Mouse (Mus musculus) embryonic facial prominence, embryonic 12.5 days (tissue): ENCODE results near the gene Fau. TPM values are rescaled to one million over a fixed set of nuclear protein-coding genes. Genes with fewer than 3 reads are reported as not detected.
A peak's percentile ranks its signal among the peaks of the same experiment; 100 is the strongest.

Experiments used
- microRNA-seq: library from miRNA; unstranded; fragments of <30 nt; microRNA quantifications from one replicate; pipeline ENCODE4, GENCODE M21; 2017
- polyA plus RNA-seq: library from polyadenylated mRNA; unstranded; fragments of >200 nt; fragmentation: Nextera tagmentation; extraction: Ambion mirVana; gene quantifications from 2 replicates; pipeline ENCODE4 v1.2.1, GENCODE M21; 2016

The Fau gene
- polyA plus RNA-seq, 1 experiment from 2014 or later = 703 TPM

Small RNAs within 50 kb of the gene (microRNA-seq; reads per million reads assigned to microRNA genes)
- gene Mir6988 = 1.8 reads per million, percentile 3 among the genes with 10 or more reads in this experiment

Other genes with a start within 250 kb of the Fau start
- gene Frmd8, start 182.6 kb upstream of the Fau start, polyA plus RNA-seq = 35.3 and 41.4 TPM in 2 replicates
- 2.0 and 3.1 TPM in 2 replicates for gene Slc25a45, start 180.0 kb upstream of the Fau start, polyA plus RNA-seq
- gene Tigd3, start 163.7 kb upstream of the Fau start, polyA plus RNA-seq = 5.3 and 6.3 TPM in 2 replicates
- 192 and 207 TPM in 2 replicates for gene Dpf2, start 144.8 kb upstream of the Fau start, polyA plus RNA-seq
- 3.6 and 4.2 TPM in 2 replicates for gene Cdc42ep2, start 133.0 kb upstream of the Fau start, polyA plus RNA-seq
- gene Pola2, start 93.6 kb upstream of the Fau start, polyA plus RNA-seq = 80.5 and 82.9 TPM in 2 replicates
- not detected in 2 replicates for gene Slc22a20, start 71.7 kb upstream of the Fau start, polyA plus RNA-seq
- 7.0 and 7.7 TPM in 2 replicates for gene Capn1, start 41.9 kb upstream of the Fau start, polyA plus RNA-seq
- gene Syvn1, start 11.3 kb upstream of the Fau start, polyA plus RNA-seq = 26.4 and 29.8 TPM in 2 replicates
- 79.3 and 79.4 TPM in 2 replicates for gene Mrpl49, start 59 bp upstream of the Fau start, polyA plus RNA-seq
- 38.1 and 39.3 TPM in 2 replicates for gene Znhit2, start 3.3 kb downstream of the Fau start, polyA plus RNA-seq
- 31.9 and 33.2 TPM in 2 replicates for gene Tm7sf2, start 10.5 kb downstream of the Fau start, polyA plus RNA-seq
- 76.0 and 78.4 TPM in 2 replicates for gene Vps51, start 19.4 kb downstream of the Fau start, polyA plus RNA-seq
- not detected in 2 replicates for gene Tmem262, start 22.2 kb downstream of the Fau start, polyA plus RNA-seq
- 1.2 and 2.0 TPM in 2 replicates for gene Gm28374, start 24.4 kb downstream of the Fau start, polyA plus RNA-seq
- 75.5 and 80.8 TPM in 2 replicates for gene Zfpl1, start 27.1 kb downstream of the Fau start, polyA plus RNA-seq
- 40.6 TPM in 2 replicates for gene Cdca5, start 27.1 kb downstream of the Fau start, polyA plus RNA-seq
- gene AC131692.1, start 36.6 kb downstream of the Fau start, polyA plus RNA-seq = 0.43 and 0.50 TPM in 2 replicates
- 0.55 and 0.64 TPM in 2 replicates for gene Naaladl1, start 47.9 kb downstream of the Fau start, polyA plus RNA-seq
- gene Sac3d1, start 60.8 kb downstream of the Fau start, polyA plus RNA-seq = 55.6 and 58.8 TPM in 2 replicates
- gene Snx15, start 70.5 kb downstream of the Fau start, polyA plus RNA-seq = 33.6 and 35.8 TPM in 2 replicates
- not detected in 2 replicates for gene Batf2, start 83.1 kb downstream of the Fau start, polyA plus RNA-seq
- gene Arl2, start 83.7 kb downstream of the Fau start, polyA plus RNA-seq = 100 and 102 TPM in 2 replicates
- gene Majin, start 126.5 kb downstream of the Fau start, polyA plus RNA-seq = not detected in 2 replicates
- 2.3 and 3.1 TPM in 2 replicates for gene Gpha2, start 168.5 kb downstream of the Fau start, polyA plus RNA-seq
- gene Ppp2r5b, start 178.0 kb downstream of the Fau start, polyA plus RNA-seq = 34.5 and 40.1 TPM in 2 replicates
- 11.7 and 12.0 TPM in 2 replicates for gene Atg2a, start 183.8 kb downstream of the Fau start, polyA plus RNA-seq
- gene Ehd1, start 218.9 kb downstream of the Fau start, polyA plus RNA-seq = 76.6 and 77.6 TPM in 2 replicates
- gene Cdc42bpg, start 248.6 kb downstream of the Fau start, polyA plus RNA-seq = 0.65 and 0.95 TPM in 2 replicates